Mouse (Mus musculus) frontal cortex, adult 2 months (tissue): Measurements from ENCODE around the gene Wdr18. TPM values are rescaled to one million over a fixed set of nuclear protein-coding genes. Genes with fewer than 3 reads are reported as not detected.

Source experiments
- DNase-seq, 2 experiments: peaks; one replicate each; pipeline ENCODE4 v3.0.0; 2022; ENCODE audit warnings: low spot score in 1 of 2; ENCODE audit errors: extremely low spot score in 1 of 2
- polyA plus RNA-seq: library from polyadenylated mRNA; depleted of rRNA; stranded (reverse); fragments of >200 nt; gene quantifications from 2 replicates; pipeline ENCODE4 v1.2.3, GENCODE M21; 2012

Wdr18 gene
- polyA plus RNA-seq, 1 experiment: 63.2 TPM

- no peak for DNase-seq
Measured at GRCm38 (mm10) chr10:79974087-79974486, 14.1 kb downstream of the Wdr18 start.

DNA sequence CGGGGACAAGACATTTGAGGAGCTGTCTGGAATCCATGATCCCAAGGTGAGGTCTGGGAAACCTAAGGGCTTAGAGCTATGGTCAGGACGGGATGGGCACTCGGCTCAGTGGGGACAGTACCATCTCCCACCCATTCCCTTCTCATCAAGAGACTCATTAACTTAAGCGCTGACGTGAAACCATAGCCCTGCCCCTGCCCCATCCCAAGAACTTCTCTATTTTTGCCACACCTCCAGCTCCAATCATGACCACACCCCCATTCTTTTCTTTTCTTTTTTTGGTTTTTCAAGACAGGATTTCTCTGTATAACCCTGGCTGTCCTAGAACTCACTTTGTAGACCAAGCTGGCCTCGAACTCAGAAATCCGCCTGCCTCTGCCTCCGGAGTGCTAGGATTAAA lies 14.7 kb downstream of the Wdr18 start:
- DNase-seq: no peak

- no peak for DNase-seq
Measured at GRCm38 (mm10) chr10:79976071-79976721, 16.2 kb downstream of the Wdr18 start.

DNA sequence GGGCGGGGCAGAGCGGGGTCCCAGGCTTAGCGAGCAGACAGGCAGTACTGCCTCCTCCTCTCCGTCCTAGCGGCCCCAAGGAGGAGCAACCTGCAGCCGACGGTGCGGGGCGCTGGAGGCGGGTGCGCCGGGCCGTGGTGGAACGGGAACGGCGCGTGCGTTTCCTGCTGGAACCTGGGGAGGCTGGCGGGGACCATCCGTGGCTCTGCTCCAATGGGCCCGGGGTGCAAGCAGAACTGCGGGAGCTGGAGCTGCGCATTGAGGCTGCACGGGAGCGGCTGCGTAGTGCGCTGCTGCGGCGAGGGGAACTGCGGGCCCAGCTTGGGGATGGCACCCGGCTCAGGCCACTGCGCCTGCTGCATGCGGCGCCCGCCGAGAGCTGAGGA lies 16.8 kb downstream of the Wdr18 start:
- DNase-seq: no peak

GRCm38 (mm10) chr10:79977324-79977723 lies 17.4 kb downstream of the Wdr18 start:
- no peak for DNase-seq

DNA sequence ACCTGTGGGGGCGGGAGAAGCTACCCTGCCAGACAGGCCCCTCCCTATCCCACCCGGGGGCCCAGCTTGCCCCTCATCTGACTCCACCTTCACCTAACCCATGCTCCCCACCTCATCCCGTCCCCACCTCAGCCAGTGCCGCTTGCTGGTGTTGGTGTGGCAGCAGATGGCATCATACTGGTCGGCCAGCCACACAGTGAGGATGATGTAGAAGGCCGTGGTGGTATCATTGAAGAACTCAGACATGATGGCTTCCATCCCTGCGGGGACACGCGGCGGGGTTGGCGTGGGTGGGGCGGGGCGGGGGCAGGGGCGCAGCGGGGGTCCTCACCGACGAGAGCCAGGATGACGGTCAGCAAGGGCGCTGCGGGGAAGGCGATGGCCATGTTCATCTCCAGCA lies 18.1 kb downstream of the Wdr18 start:
- no peak for DNase-seq

- DNase-seq: no peak
Measured at GRCm38 (mm10) chr10:79979401-79980155, 19.6 kb downstream of the Wdr18 start.

DNA sequence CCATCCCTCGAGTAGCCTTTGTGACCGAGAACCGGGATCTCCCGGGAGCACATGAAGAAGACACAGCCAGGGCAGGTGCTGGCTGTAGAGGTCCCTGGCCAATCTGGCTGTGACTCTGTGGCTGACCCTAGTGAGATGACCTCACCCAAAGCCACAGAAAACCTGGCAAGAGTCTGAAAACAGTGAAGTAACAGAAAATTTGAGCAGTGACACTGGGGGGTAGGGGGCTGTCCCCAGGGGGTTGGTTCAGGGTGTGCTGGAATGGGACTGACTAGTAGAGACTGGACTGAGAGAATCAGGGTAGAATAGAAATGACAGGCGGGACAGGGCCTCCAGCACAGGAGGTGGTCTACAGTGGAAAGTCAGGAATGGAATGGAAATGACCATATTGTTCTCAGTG lies 23.3 kb downstream of the Wdr18 start:
- no peak for DNase-seq

DNA sequence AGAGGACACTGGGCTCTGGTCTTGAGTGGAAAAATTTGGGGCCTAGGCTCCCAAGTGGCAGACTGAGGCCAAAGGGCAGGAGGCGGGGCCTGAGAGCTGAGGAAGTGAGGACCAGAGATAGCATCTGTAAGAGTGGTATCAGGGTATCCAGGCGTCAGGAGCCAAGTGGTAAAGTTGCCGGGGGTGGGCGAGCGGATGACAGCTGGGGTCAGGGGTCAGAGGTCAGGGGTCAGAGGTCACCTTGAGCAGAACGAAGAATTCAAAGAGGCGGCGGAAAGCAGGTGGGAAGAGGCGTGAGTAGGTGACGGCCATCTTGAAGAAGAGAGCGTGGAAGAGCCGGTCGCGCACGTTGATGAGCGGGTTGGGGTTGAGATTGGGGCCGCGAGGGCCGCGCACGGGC lies 23.7 kb downstream of the Wdr18 start:
- DNase-seq: peak; percentile 59 to 67

- peak; percentile 63 to 88 for DNase-seq
Measured at GRCm38 (mm10) chr10:79984195-79984816, 24.4 kb downstream of the Wdr18 start, which contains the start of gene Tmem259. Gene Tmem259, minus strand, starts transcription at chr10:79984330.

GRCm38 (mm10) chr10:79984871-79985270 lies 24.9 kb downstream of the Wdr18 start:
- peak; percentile 97 to 98 for DNase-seq

DNA sequence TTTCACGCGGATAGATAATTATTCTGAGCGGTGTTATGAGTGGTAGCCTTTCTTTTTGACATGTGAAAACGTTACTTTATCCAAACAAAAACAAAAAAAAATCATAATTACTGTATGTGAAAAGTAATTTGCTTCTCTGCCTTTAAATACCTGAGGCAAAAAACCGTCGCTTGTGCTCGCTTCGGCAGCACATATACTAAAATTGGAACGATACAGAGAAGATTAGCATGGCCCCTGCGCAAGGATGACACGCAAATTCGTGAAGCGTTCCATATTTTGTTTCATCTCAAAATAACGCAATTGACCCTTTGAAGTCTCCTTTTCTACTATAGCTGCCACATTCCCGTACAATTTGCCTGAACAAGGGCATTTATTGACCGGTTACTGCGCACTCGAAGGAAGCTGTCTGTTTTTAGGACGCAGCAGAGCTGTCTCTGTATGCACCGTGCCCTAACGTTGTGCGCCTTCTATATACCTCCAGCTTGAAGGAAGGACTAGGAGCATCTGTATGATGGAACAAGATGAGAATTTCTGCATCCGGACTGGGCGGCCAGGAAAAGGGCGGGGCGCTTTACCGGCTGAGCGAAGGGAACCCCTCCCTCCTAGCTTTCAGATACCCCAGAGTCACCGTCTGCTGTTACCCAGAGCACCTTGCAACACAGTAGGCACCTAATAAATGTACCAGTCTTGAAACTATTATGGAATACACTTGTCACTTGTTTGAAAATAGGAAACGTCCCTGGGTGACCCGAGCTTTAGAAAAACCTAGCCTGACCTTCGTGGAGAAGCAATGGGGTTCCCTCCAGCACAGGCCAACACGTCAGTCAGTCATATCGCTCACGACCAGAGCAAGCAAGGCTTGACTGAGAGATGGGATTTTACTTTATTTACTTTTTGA lies 25.6 kb downstream of the Wdr18 start:
- peak; percentile 54 to 70 for DNase-seq

GRCm38 (mm10) chr10:79986232-79986878 lies 26.4 kb downstream of the Wdr18 start:
- no peak for DNase-seq

DNA sequence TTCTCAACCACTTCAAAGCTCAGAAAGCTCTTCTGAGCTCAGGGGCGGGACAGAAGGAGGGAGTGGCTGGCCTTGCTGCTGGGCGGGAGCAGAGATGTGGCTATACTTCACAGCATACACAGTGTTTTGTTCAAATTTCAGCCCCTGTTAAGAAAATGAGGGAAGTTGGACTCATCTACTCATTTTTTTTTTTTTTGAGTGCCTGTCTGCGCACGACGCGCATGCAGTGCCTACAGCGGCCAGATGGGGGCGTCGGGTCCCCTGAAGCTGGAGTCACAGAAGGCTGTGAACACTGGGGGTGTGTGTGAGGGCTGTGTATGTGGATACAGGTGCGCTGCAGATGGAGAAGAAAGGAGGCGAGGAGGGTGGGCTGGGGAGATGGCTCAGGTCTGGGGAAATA lies 27.0 kb downstream of the Wdr18 start:
- peak in 1 of 2 experiments; percentile 91 for DNase-seq

- DNase-seq: no peak
Measured at GRCm38 (mm10) chr10:79987771-79988505, 28.0 kb downstream of the Wdr18 start.

DNA sequence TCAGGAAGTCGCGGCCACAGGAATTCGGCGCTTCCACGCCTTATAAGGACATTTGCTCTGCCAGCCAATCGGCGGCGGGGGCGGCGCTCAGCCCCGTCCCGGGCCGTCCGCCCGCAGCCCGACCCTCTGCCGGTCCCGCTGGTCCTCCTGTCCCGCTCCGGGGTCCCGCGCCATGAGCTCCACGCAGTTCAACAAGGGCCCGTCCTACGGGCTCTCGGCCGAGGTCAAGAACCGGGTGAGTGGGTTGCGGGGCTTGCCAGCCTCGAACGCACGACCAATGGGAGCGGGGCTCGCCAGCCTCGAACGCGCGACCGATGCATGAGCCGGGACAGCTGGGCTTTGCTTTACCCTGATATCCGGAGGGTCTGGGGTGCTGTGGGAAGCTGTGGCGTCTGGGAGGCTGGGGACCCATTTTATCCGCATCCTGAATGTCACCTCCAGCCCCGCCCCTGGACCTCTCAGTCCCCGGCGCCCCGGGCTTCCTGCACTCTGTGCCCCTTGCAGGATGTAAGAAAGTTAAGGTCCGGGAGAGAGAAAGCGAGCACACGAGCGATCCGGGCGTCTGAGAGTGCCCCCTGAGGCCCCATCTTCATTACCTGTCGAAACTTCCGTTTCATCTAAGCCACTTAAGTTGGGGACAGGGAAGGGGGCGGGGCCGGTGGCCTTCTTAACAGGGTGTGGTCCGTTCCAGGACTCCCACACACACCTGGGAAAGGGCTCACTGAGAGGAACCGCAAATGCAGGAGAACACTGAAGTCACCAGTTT lies 28.7 kb downstream of the Wdr18 start, which contains the start of gene Cnn2:
Cnn2 (plus strand) TSS at position 79 of the 766 bp plus-strand sequence.
- no peak for DNase-seq

GRCm38 (mm10) chr10:79989272-79989786 lies 29.4 kb downstream of the Wdr18 start:
- DNase-seq: no peak

DNA sequence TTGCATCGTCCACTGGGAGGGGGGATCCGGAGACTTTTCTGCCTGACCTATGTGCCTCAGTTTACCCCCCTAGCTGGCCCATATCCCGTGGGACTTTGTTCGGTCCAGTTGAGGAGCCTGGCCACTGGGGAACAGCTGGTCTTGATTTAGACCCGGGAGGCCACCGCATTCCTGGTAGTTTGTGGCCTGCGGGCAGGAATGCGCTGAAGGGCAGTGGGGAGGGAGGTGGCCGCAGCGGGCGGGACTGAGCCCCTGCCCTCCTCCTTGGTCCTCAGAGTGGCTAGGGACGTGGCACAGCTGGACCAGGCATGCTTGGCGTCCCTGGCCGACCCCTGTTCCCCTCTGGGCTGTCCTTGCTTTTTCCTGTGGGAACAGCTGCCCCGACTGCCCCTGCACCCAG lies 29.9 kb downstream of the Wdr18 start:
- DNase-seq: no peak
